Mouse (Mus musculus): Measurements from ENCODE around the gene Vamp9.

Vamp9 gene

GRCm38 (mm10) chr5:99941273-99941672 is 35.2 kb downstream of the Vamp9 start:
- in situ Hi-C loops (cut with MboI, MseI) = loop anchor here in 1 of 2 experiments (10.0 kb wide), 1 partner anchor 1844 kb away; no protein-coding TSS in a partner anchor

- in situ Hi-C loops (cut with MboI, MseI) = loop anchor here in 1 of 2 experiments (10.0 kb wide), 1 partner anchor 1843 kb away; no protein-coding TSS in a partner anchor
Observed at GRCm38 (mm10) chr5:99941776-99942502, 35.9 kb downstream of the Vamp9 start.

- in situ Hi-C loops (cut with MboI, MseI) = loop anchor here in 1 of 2 experiments (25.0 kb wide), 1 partner anchor 860 kb away; the partner anchor contains the start of gene Abraxas1
Observed at GRCm38 (mm10) chr5:99952513-99952912, 46.5 kb downstream of the Vamp9 start.

GRCm38 (mm10) chr5:99953883-99954282 is 47.8 kb downstream of the Vamp9 start:
- in situ Hi-C loops (cut with MboI, MseI) = loop anchor here in 1 of 2 experiments (25.0 kb wide), 1 partner anchor 858 kb away; the partner anchor contains the start of gene Abraxas1

GRCm38 (mm10) chr5:99958666-99959065 is 52.6 kb downstream of the Vamp9 start:
- in situ Hi-C loops (cut with MboI, MseI) = loop anchor here in 1 of 2 experiments (25.0 kb wide), 1 partner anchor 854 kb away; the partner anchor contains the start of gene Abraxas1

GRCm38 (mm10) chr5:99959236-99959936 is 53.3 kb downstream of the Vamp9 start:
- in situ Hi-C loops (cut with MboI, MseI) = loop anchor here in 1 of 2 experiments (25.0 kb wide), 1 partner anchor 853 kb away; the partner anchor contains the start of gene Abraxas1

GRCm38 (mm10) chr5:99959960-99960359 is 53.9 kb downstream of the Vamp9 start:
- in situ Hi-C loops (cut with MboI, MseI) = loop anchor here in 1 of 2 experiments (25.0 kb wide), 1 partner anchor 852 kb away; the partner anchor contains the start of gene Abraxas1

GRCm38 (mm10) chr5:99973941-99974340 is 67.9 kb downstream of the Vamp9 start:
- in situ Hi-C loops (cut with MboI, MseI) = loop anchor here in 1 of 2 experiments (10.0 to 25.0 kb wide), 2 partner anchors 451 to 838 kb away; partner anchors contain the start of gene Abraxas1

- in situ Hi-C loops (cut with MboI, MseI) = loop anchor here in 1 of 2 experiments (10.0 kb wide), 1 partner anchor 450 kb away; no protein-coding TSS in a partner anchor
Observed at GRCm38 (mm10) chr5:99975061-99975460, 69.0 kb downstream of the Vamp9 start.

GRCm38 (mm10) chr5:99975776-99976175 is 69.7 kb downstream of the Vamp9 start:
- in situ Hi-C loops (cut with MboI, MseI) = loop anchor here in 1 of 2 experiments (10.0 kb wide), 1 partner anchor 449 kb away; no protein-coding TSS in a partner anchor

- in situ Hi-C loops (cut with MboI, MseI) = loop anchor here in 1 of 2 experiments (10.0 kb wide), 1 partner anchor 448 kb away; no protein-coding TSS in a partner anchor
Observed at GRCm38 (mm10) chr5:99976334-99976955, 70.4 kb downstream of the Vamp9 start.

- in situ Hi-C loops (cut with MboI, MseI) = loop anchor here in 1 of 2 experiments (10.0 kb wide), 1 partner anchor 447 kb away; no protein-coding TSS in a partner anchor
Observed at GRCm38 (mm10) chr5:99977516-99978301, 71.7 kb downstream of the Vamp9 start.

GRCm38 (mm10) chr5:99978699-99979442 is 72.8 kb downstream of the Vamp9 start, which contains the start of the genes Hnrnpd and 4930524J08Rik:
Hnrnpd (minus strand) TSS chr5:99978938.
4930524J08Rik (plus strand) TSS chr5:99979061.
- in situ Hi-C loops (cut with MboI, MseI) = loop anchor here in 1 of 2 experiments (10.0 kb wide), 1 partner anchor 446 kb away; no protein-coding TSS in a partner anchor

GRCm38 (mm10) chr5:99983452-99984061 is 77.5 kb downstream of the Vamp9 start:
- in situ Hi-C loops (cut with MboI, MseI) = loop anchor here (5.0 kb wide), 2 partner anchors 34 to 54 kb away; partner anchors contain the start of genes Enoph1 (in 1 of the 2) and Hnrnpdl (in 1 of the 2)

- in situ Hi-C loops (cut with MboI, MseI) = loop anchor here in 1 of 2 experiments (10.0 kb wide), 1 partner anchor 1669 kb away; the partner anchor contains the start of gene Cfap299
Observed at GRCm38 (mm10) chr5:99994166-99994565, 88.1 kb downstream of the Vamp9 start.

- in situ Hi-C loops (cut with MboI, MseI) = loop anchor here in 1 of 2 experiments (10.0 kb wide), 1 partner anchor 1670 kb away; the partner anchor contains the start of gene Cfap299
Observed at GRCm38 (mm10) chr5:99994680-99995079, 88.6 kb downstream of the Vamp9 start.

- in situ Hi-C loops (cut with MboI, MseI) = no loop called here
Observed at GRCm38 (mm10) chr5:100000048-100000447, 94.0 kb downstream of the Vamp9 start.

- in situ Hi-C loops (cut with MboI, MseI) = no loop called here
Observed at GRCm38 (mm10) chr5:100000500-100000899, 94.4 kb downstream of the Vamp9 start.

Measured in T-helper 17 cell (primary cell).